Mouse (Mus musculus) liver, postnatal 0 days (tissue): ENCODE measurements around the gene Grid1.

ENCODE experiments used
- CTCF ChIP-seq: sonication (generic); IDR thresholded peaks from 2 replicates; pipeline ENCODE4 v1.5.1; 2016; ENCODE audit warnings: antibody characterized with exemption, low read depth
- EP300 ChIP-seq: IDR thresholded peaks from 2 replicates; pipeline ENCODE4 v1.6.1; 2016; ENCODE audit warnings: antibody characterized with exemption, low read depth, mild to moderate bottlenecking

DNA sequence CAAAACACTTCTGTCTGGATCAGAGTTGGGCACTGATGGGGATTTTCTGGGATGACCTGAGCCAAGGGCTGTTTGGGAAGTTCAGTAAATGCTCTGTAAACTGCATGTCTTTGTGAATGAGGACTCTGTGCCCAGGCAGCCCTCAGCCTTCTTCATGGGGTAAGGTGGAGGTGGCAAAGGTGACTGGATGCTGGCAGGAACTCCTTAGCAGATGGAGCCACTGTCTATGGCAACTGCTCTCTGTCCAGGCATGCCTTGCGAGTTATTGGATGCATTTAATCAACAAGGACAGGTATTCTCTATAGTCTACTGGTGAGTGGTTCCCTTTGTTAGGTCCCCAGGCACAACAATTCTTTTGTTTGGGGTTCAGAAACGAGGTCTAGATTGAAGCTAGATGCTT is 85.8 kb downstream of the Grid1 start:
- TF ChIP-seq CTCF (no peak), EP300 (no peak)
